Mouse (Mus musculus) spleen, embryonic (tissue): Measurements from ENCODE around the gene Tmem248.

Source experiments
- CTCF ChIA-PET: fragments of 350-600 bp; sonication (Branson Sonifier 250); formaldehyde crosslinking; loops from one replicate; lab custom pipeline; 2022; lab: Charles Lee

Tmem248 gene

GRCm38 (mm10) chr5:130200233-130201029 is 16.4 kb upstream of the Tmem248 start:
- CTCF ChIA-PET, result no interaction called here

GRCm38 (mm10) chr5:130203948-130204347 is 12.9 kb upstream of the Tmem248 start:
- CTCF ChIA-PET, result no interaction called here

- CTCF ChIA-PET, result no interaction called here
Observed at GRCm38 (mm10) chr5:130204560-130204959, 12.3 kb upstream of the Tmem248 start.

- CTCF ChIA-PET, result no interaction called here
Observed at GRCm38 (mm10) chr5:130205441-130206023, 11.3 kb upstream of the Tmem248 start.

- CTCF ChIA-PET, result no interaction called here
Observed at GRCm38 (mm10) chr5:130207299-130207698, 9.6 kb upstream of the Tmem248 start.

- CTCF ChIA-PET, result no interaction called here
Observed at GRCm38 (mm10) chr5:130212956-130213355, 3.9 kb upstream of the Tmem248 start.

GRCm38 (mm10) chr5:130217406-130217805 is 525 bp downstream of the Tmem248 start:
- CTCF ChIA-PET, result no interaction called here

GRCm38 (mm10) chr5:130218336-130218735 is 1.5 kb downstream of the Tmem248 start:
- CTCF ChIA-PET, result interaction anchor here (0.5 kb wide), 1 partner anchor 22 kb away, joined by 3 read pairs; no protein-coding TSS in a partner anchor

- CTCF ChIA-PET, result no interaction called here
Observed at GRCm38 (mm10) chr5:130221316-130221715, 4.4 kb downstream of the Tmem248 start.

- CTCF ChIA-PET, result no interaction called here
Observed at GRCm38 (mm10) chr5:130221760-130222145, 4.9 kb downstream of the Tmem248 start.

GRCm38 (mm10) chr5:130222146-130223004 is 5.5 kb downstream of the Tmem248 start:
- CTCF ChIA-PET, result interaction anchor here (0.5 to 1.2 kb wide), 2 partner anchors 33 to 366 kb away, joined by 4 to 16 read pairs; no protein-coding TSS in a partner anchor

- CTCF ChIA-PET, result interaction anchor here (0.6 kb wide), 1 partner anchor 255 kb away, joined by 7 read pairs; no protein-coding TSS in a partner anchor
Observed at GRCm38 (mm10) chr5:130226790-130227189, 9.9 kb downstream of the Tmem248 start.

GRCm38 (mm10) chr5:130228120-130228519 is 11.2 kb downstream of the Tmem248 start:
- CTCF ChIA-PET, result interaction anchor here (0.5 kb wide), 1 partner anchor 67 kb away, joined by 11 read pairs; no protein-coding TSS in a partner anchor

GRCm38 (mm10) chr5:130236302-130236701 is 19.4 kb downstream of the Tmem248 start:
- CTCF ChIA-PET, result no interaction called here

- CTCF ChIA-PET, result interaction anchor here (1.0 kb wide), 1 partner anchor 18 kb away, joined by 3 read pairs; no protein-coding TSS in a partner anchor
Observed at GRCm38 (mm10) chr5:130239236-130239635, 22.4 kb downstream of the Tmem248 start.

GRCm38 (mm10) chr5:130239856-130240255 is 23.0 kb downstream of the Tmem248 start:
- CTCF ChIA-PET, result no interaction called here

- CTCF ChIA-PET, result no interaction called here
Observed at GRCm38 (mm10) chr5:130241426-130241825, 24.5 kb downstream of the Tmem248 start.

- CTCF ChIA-PET, result no interaction called here
Observed at GRCm38 (mm10) chr5:130247823-130248222, 30.9 kb downstream of the Tmem248 start.

- CTCF ChIA-PET, result interaction anchor here (0.9 kb wide), 1 partner anchor 497 kb away, joined by 4 read pairs; no protein-coding TSS in a partner anchor
Observed at GRCm38 (mm10) chr5:130254164-130255016, 37.5 kb downstream of the Tmem248 start.

- CTCF ChIA-PET, result no interaction called here
Observed at GRCm38 (mm10) chr5:130255017-130255720, 38.3 kb downstream of the Tmem248 start, which contains the start of the genes Sbds and Tyw1. TSS of gene Sbds (minus strand) at chr5:130255530. TSS of gene Tyw1 (plus strand) at chr5:130255619.
